Mouse (Mus musculus) cerebellum, adult 2 months (tissue): ENCODE measurements around the gene Acad9. TPM values are rescaled to one million over a fixed set of nuclear protein-coding genes. Genes with fewer than 3 reads are reported as not detected.

Source experiments
- DNase-seq, 2 experiments: peaks; one replicate each; pipeline ENCODE4 v3.0.0; 2021
- H3K27ac ChIP-seq: fragments of 200-500 bp; 2 replicates; pipeline ENCODE4 v1.5.1; 2012; ENCODE audit warnings: low read length, control low read depth, inconsistent platforms; ENCODE audit not compliant: insufficient read depth
- H3K27me3 ChIP-seq: fragments of 200-500 bp; 2 replicates; pipeline ENCODE4 v1.6.1; 2012; ENCODE audit warnings: inconsistent platforms, mild to moderate bottlenecking, low read length, moderate library complexity; ENCODE audit not compliant: control insufficient read depth, insufficient read depth
- H3K4me1 ChIP-seq: fragments of 200-500 bp; 2 replicates; pipeline ENCODE4 v1.6.1; 2011; ENCODE audit warnings: low read length; ENCODE audit not compliant: control insufficient read depth, insufficient read depth
- H3K4me3 ChIP-seq: fragments of 200-500 bp; replicated peaks from 2 replicates; pipeline ENCODE3; 2011; ENCODE audit warnings: mild to moderate bottlenecking, low read depth, low read length, control low read depth; ENCODE audit not compliant: insufficient read depth
- CTCF ChIP-seq: fragments of 200-500 bp; IDR thresholded peaks from 2 replicates; pipeline ENCODE4 v1.5.1; 2011; ENCODE audit warnings: low read depth, mild to moderate bottlenecking, control low read depth, low read length, moderate library complexity, borderline replicate concordance; ENCODE audit not compliant: insufficient read depth
- POLR2A ChIP-seq: fragments of 200-500 bp; IDR thresholded peaks from 2 replicates; pipeline ENCODE4 v1.6.1; 2011; ENCODE audit warnings: low read length, control low read depth, borderline replicate concordance; ENCODE audit not compliant: insufficient read depth
- WGBS: fragments of 180-500 bp; shearing (Covaris S2); methylation state at CpG from one replicate; pipeline ENCODE4 v1.1.7; 2018; 5-methylcytosine and 5-hydroxymethylcytosine counted together
- polyA plus RNA-seq: library from polyadenylated mRNA; depleted of rRNA; stranded (reverse); fragments of >200 nt; gene quantifications from 2 replicates; pipeline ENCODE4 v1.2.3, GENCODE M21; 2012

The Acad9 gene
- polyA plus RNA-seq, 1 experiment: 57.4 TPM

GRCm38 (mm10) chr3:36060096-36060850 is 5.5 kb upstream of the Acad9 start:
- 32% methylated on average over 8 of the region's 8 CpGs for WGBS
- TF ChIP-seq POLR2A (no peak), CTCF (peak; percentile 67)
- no peak overlapping the region for H3K27ac ChIP-seq
- H3K27me3 ChIP-seq: no peaks in the 10 kb centered on the region
- H3K4me1 ChIP-seq: no peaks in the 10 kb centered on the region
- H3K4me3 ChIP-seq: no peak overlapping the region
- peak; percentile 36 to 51 for DNase-seq

GRCm38 (mm10) chr3:36064592-36065061 is 1.2 kb upstream of the Acad9 start:
- WGBS: 95% methylated on average over 1 of the region's 1 CpGs
- no peak for DNase-seq
- Histone ChIP-seq H3K4me1 (peaks cover 5% of the 10 kb centered on the region; the same call in 1 of the 2 replicates), H3K4me3 (no peak overlapping the region), H3K27ac (no peak overlapping the region), H3K27me3 (no peaks in the 10 kb centered on the region)
- TF ChIP-seq CTCF: no peak
- no peak for TF ChIP-seq POLR2A

GRCm38 (mm10) chr3:36065166-36065565 is 613 bp upstream of the Acad9 start:
- 100% methylated on average over 2 of the region's 2 CpGs for WGBS
- H3K4me3 ChIP-seq: no peak overlapping the region
- no peak for TF ChIP-seq POLR2A
- no peak for TF ChIP-seq CTCF

GRCm38 (mm10) chr3:36067731-36068130 is 2.0 kb downstream of the Acad9 start:
- peaks cover 5% of the 10 kb centered on the region; the same call in 1 of the 2 replicates for H3K4me1 ChIP-seq
- H3K27ac ChIP-seq: no peak overlapping the region
- no peak overlapping the region for H3K4me3 ChIP-seq
- no peaks in the 10 kb centered on the region for H3K27me3 ChIP-seq
- WGBS: 90% methylated on average over 6 of the region's 6 CpGs
- no peak for DNase-seq
- TF ChIP-seq POLR2A (no peak), CTCF (no peak)

More at GRCm38 (mm10) chr3:36065166-36065565, 613 bp upstream of the Acad9 start:
- DNase-seq: no peak
- Histone ChIP-seq H3K27me3 (no peaks in the 10 kb centered on the region), H3K27ac (no peak overlapping the region), H3K4me1 (peaks cover 5% of the 10 kb centered on the region; the same call in 1 of the 2 replicates)

- Histone ChIP-seq H3K27ac (no peak overlapping the region), H3K4me1 (peaks cover 5% of the 10 kb centered on the region; the same call in 1 of the 2 replicates), H3K4me3 (no peak overlapping the region), H3K27me3 (no peaks in the 10 kb centered on the region)
- no peak for DNase-seq
- WGBS: 55% methylated on average over 4 of the region's 4 CpGs
- TF ChIP-seq POLR2A: no peak
- no peak for TF ChIP-seq CTCF
Measured at GRCm38 (mm10) chr3:36070436-36070835, 4.7 kb downstream of the Acad9 start.

GRCm38 (mm10) chr3:36071047-36071446 is 5.3 kb downstream of the Acad9 start:
- no peak for TF ChIP-seq CTCF
- TF ChIP-seq POLR2A: no peak
- WGBS: 64% methylated on average over 5 of the region's 5 CpGs
- no peak for DNase-seq
- Histone ChIP-seq H3K4me3 (no peak overlapping the region), H3K27ac (no peak overlapping the region), H3K4me1 (peaks cover 5% of the 10 kb centered on the region; the same call in 1 of the 2 replicates), H3K27me3 (no peaks in the 10 kb centered on the region)

GRCm38 (mm10) chr3:36074231-36074630 is 8.5 kb downstream of the Acad9 start:
- DNase-seq: no peak
- TF ChIP-seq POLR2A (no peak), CTCF (no peak)
- H3K4me3 ChIP-seq: no peak overlapping the region
- H3K27me3 ChIP-seq: no peaks in the 10 kb centered on the region
- 97% methylated on average over 6 of the region's 6 CpGs for WGBS
- H3K27ac ChIP-seq: no peak overlapping the region
- no peaks in the 10 kb centered on the region for H3K4me1 ChIP-seq

- no peak for DNase-seq
- no peak overlapping the region for H3K4me3 ChIP-seq
- 94% methylated on average over 6 of the region's 6 CpGs for WGBS
- H3K4me1 ChIP-seq: no peaks in the 10 kb centered on the region
- TF ChIP-seq POLR2A: no peak
- no peaks in the 10 kb centered on the region for H3K27me3 ChIP-seq
- H3K27ac ChIP-seq: no peak overlapping the region
Measured at GRCm38 (mm10) chr3:36075466-36075865, 9.7 kb downstream of the Acad9 start.
